Mouse (Mus musculus): Measurements from ENCODE around the gene Osbpl8. TPM values are rescaled to one million over a fixed set of nuclear protein-coding genes. Genes with fewer than 3 reads are reported as not detected.

Gene Osbpl8
- polyA plus RNA-seq, 1 experiment, result 16.4 TPM

- H3K27me3 ChIP-seq (ENCODE audit: control insufficient read depth, insufficient read depth, low read length, poor library complexity, severe bottlenecking), result no peaks in the 10 kb centered on the region
- H3K9me3 ChIP-seq (replicated peaks; ENCODE audit: control insufficient read depth, insufficient read depth, low read length, poor library complexity, severe bottlenecking), result no peaks in the 10 kb centered on the region
- H3K4me1 ChIP-seq (ENCODE audit: control insufficient read depth, insufficient read depth, low read length), result no peaks in the 10 kb centered on the region
- H3K4me3 ChIP-seq (ENCODE audit: low read depth, low read length), result no peak overlapping the region
- no peak overlapping the region for H3K9ac ChIP-seq (ENCODE audit: low read depth, poor library complexity, severe bottlenecking)
- TF ChIP-seq POLR2A (IDR thresholded peaks at IDR 0.05; ENCODE audit: insufficient read depth, low read length), result no peak
- no peak for TF ChIP-seq EP300 (IDR thresholded peaks at IDR 0.05; ENCODE audit: insufficient read depth, low read depth, low read length)
- TF ChIP-seq CTCF (IDR thresholded peaks at IDR 0.05; ENCODE audit: low read depth, low read length), result no peak
- no peak overlapping the region for H3K27ac ChIP-seq (ENCODE audit: insufficient read depth, low read length)
- H3K36me3 ChIP-seq (ENCODE audit: control insufficient read depth, insufficient read depth, low read length, poor library complexity, severe bottlenecking), result no peaks in the 10 kb centered on the region
Measured at GRCm38 (mm10) chr10:111242677-111243076, 78.1 kb downstream of the Osbpl8 start.

- Histone ChIP-seq H3K4me1 (ENCODE audit: control insufficient read depth, insufficient read depth, low read length) (no peaks in the 10 kb centered on the region), H3K4me3 (ENCODE audit: low read depth, low read length) (no peak overlapping the region), H3K27me3 (ENCODE audit: control insufficient read depth, insufficient read depth, low read length, poor library complexity, severe bottlenecking) (no peaks in the 10 kb centered on the region), H3K9ac (ENCODE audit: low read depth, poor library complexity, severe bottlenecking) (no peak overlapping the region), H3K27ac (ENCODE audit: insufficient read depth, low read length) (no peak overlapping the region), H3K36me3 (ENCODE audit: control insufficient read depth, insufficient read depth, low read length, poor library complexity, severe bottlenecking) (no peaks in the 10 kb centered on the region), H3K9me3 (replicated peaks; ENCODE audit: control insufficient read depth, insufficient read depth, low read length, poor library complexity, severe bottlenecking) (no peaks in the 10 kb centered on the region)
- TF ChIP-seq POLR2A (IDR thresholded peaks at IDR 0.05; ENCODE audit: insufficient read depth, low read length) (no peak), CTCF (IDR thresholded peaks at IDR 0.05; ENCODE audit: low read depth, low read length) (no peak), EP300 (IDR thresholded peaks at IDR 0.05; ENCODE audit: insufficient read depth, low read depth, low read length) (no peak)
Measured at GRCm38 (mm10) chr10:111247609-111248008, 83.1 kb downstream of the Osbpl8 start.

- Histone ChIP-seq H3K27ac (ENCODE audit: insufficient read depth, low read length) (no peak overlapping the region), H3K9ac (ENCODE audit: low read depth, poor library complexity, severe bottlenecking) (no peak overlapping the region), H3K27me3 (ENCODE audit: control insufficient read depth, insufficient read depth, low read length, poor library complexity, severe bottlenecking) (no peaks in the 10 kb centered on the region), H3K36me3 (ENCODE audit: control insufficient read depth, insufficient read depth, low read length, poor library complexity, severe bottlenecking) (no peaks in the 10 kb centered on the region), H3K4me3 (ENCODE audit: low read depth, low read length) (no peak overlapping the region), H3K9me3 (replicated peaks; ENCODE audit: control insufficient read depth, insufficient read depth, low read length, poor library complexity, severe bottlenecking) (no peaks in the 10 kb centered on the region), H3K4me1 (ENCODE audit: control insufficient read depth, insufficient read depth, low read length) (no peaks in the 10 kb centered on the region)
- TF ChIP-seq POLR2A (IDR thresholded peaks at IDR 0.05; ENCODE audit: insufficient read depth, low read length), result no peak
- TF ChIP-seq EP300 (IDR thresholded peaks at IDR 0.05; ENCODE audit: insufficient read depth, low read depth, low read length), result no peak
- TF ChIP-seq CTCF (IDR thresholded peaks at IDR 0.05; ENCODE audit: low read depth, low read length), result no peak
Measured at GRCm38 (mm10) chr10:111248177-111248576, 83.6 kb downstream of the Osbpl8 start.

- no peaks in the 10 kb centered on the region for H3K9me3 ChIP-seq (replicated peaks; ENCODE audit: control insufficient read depth, insufficient read depth, low read length, poor library complexity, severe bottlenecking)
Measured at GRCm38 (mm10) chr10:111250192-111250591, 85.6 kb downstream of the Osbpl8 start.

GRCm38 (mm10) chr10:111251666-111252065 lies 87.1 kb downstream of the Osbpl8 start:
- H3K4me3 ChIP-seq (ENCODE audit: low read depth, low read length), result no peak overlapping the region
- H3K27ac ChIP-seq (ENCODE audit: insufficient read depth, low read length), result no peak overlapping the region
- no peaks in the 10 kb centered on the region for H3K4me1 ChIP-seq (ENCODE audit: control insufficient read depth, insufficient read depth, low read length)
- H3K27me3 ChIP-seq (ENCODE audit: control insufficient read depth, insufficient read depth, low read length, poor library complexity, severe bottlenecking), result no peaks in the 10 kb centered on the region
- no peaks in the 10 kb centered on the region for H3K36me3 ChIP-seq (ENCODE audit: control insufficient read depth, insufficient read depth, low read length, poor library complexity, severe bottlenecking)
- H3K9ac ChIP-seq (ENCODE audit: low read depth, poor library complexity, severe bottlenecking), result no peak overlapping the region
- TF ChIP-seq EP300 (IDR thresholded peaks at IDR 0.05; ENCODE audit: insufficient read depth, low read depth, low read length) (no peak), CTCF (IDR thresholded peaks at IDR 0.05; ENCODE audit: low read depth, low read length) (no peak), POLR2A (IDR thresholded peaks at IDR 0.05; ENCODE audit: insufficient read depth, low read length) (no peak)
- H3K9me3 ChIP-seq (replicated peaks; ENCODE audit: control insufficient read depth, insufficient read depth, low read length, poor library complexity, severe bottlenecking), result no peaks in the 10 kb centered on the region

More at GRCm38 (mm10) chr10:111250192-111250591, 85.6 kb downstream of the Osbpl8 start:
- no peak overlapping the region for H3K4me3 ChIP-seq (ENCODE audit: low read depth, low read length)
- H3K9ac ChIP-seq (ENCODE audit: low read depth, poor library complexity, severe bottlenecking), result no peak overlapping the region
- TF ChIP-seq EP300 (IDR thresholded peaks at IDR 0.05; ENCODE audit: insufficient read depth, low read depth, low read length) (no peak), POLR2A (IDR thresholded peaks at IDR 0.05; ENCODE audit: insufficient read depth, low read length) (no peak), CTCF (IDR thresholded peaks at IDR 0.05; ENCODE audit: low read depth, low read length) (no peak)
- no peaks in the 10 kb centered on the region for H3K27me3 ChIP-seq (ENCODE audit: control insufficient read depth, insufficient read depth, low read length, poor library complexity, severe bottlenecking)
- H3K4me1 ChIP-seq (ENCODE audit: control insufficient read depth, insufficient read depth, low read length), result no peaks in the 10 kb centered on the region
- no peaks in the 10 kb centered on the region for H3K36me3 ChIP-seq (ENCODE audit: control insufficient read depth, insufficient read depth, low read length, poor library complexity, severe bottlenecking)
- H3K27ac ChIP-seq (ENCODE audit: insufficient read depth, low read length), result no peak overlapping the region

- Histone ChIP-seq H3K4me3 (ENCODE audit: low read depth, low read length) (no peak overlapping the region), H3K9ac (ENCODE audit: low read depth, poor library complexity, severe bottlenecking) (no peak overlapping the region), H3K4me1 (ENCODE audit: control insufficient read depth, insufficient read depth, low read length) (no peaks in the 10 kb centered on the region), H3K9me3 (replicated peaks; ENCODE audit: control insufficient read depth, insufficient read depth, low read length, poor library complexity, severe bottlenecking) (no peaks in the 10 kb centered on the region), H3K27ac (ENCODE audit: insufficient read depth, low read length) (no peak overlapping the region), H3K27me3 (ENCODE audit: control insufficient read depth, insufficient read depth, low read length, poor library complexity, severe bottlenecking) (no peaks in the 10 kb centered on the region), H3K36me3 (ENCODE audit: control insufficient read depth, insufficient read depth, low read length, poor library complexity, severe bottlenecking) (no peaks in the 10 kb centered on the region)
- no peak for TF ChIP-seq EP300 (IDR thresholded peaks at IDR 0.05; ENCODE audit: insufficient read depth, low read depth, low read length)
- no peak for TF ChIP-seq POLR2A (IDR thresholded peaks at IDR 0.05; ENCODE audit: insufficient read depth, low read length)
- TF ChIP-seq CTCF (IDR thresholded peaks at IDR 0.05; ENCODE audit: low read depth, low read length), result no peak
Measured at GRCm38 (mm10) chr10:111255228-111255627, 90.7 kb downstream of the Osbpl8 start.
